Mouse (Mus musculus) left cerebral cortex, postnatal 36 days (tissue): Measurements from ENCODE around the gene Shisa4. TPM values are rescaled to one million over a fixed set of nuclear protein-coding genes. Genes with fewer than 3 reads are reported as not detected.

Source experiments
- DNase-seq, 2 experiments: peaks; one replicate each; pipeline ENCODE4 v3.0.0; 2021 to 2022; ENCODE audit warnings: low spot score in 2 of 2, mixed read lengths in 1 of 2
- intact Hi-C: fragments of 180-260 bp; cut with DNase I; formaldehyde crosslinking; loops from one replicate; pipeline ENCODE4 v1.15.1; 2025
- total RNA-seq, 2 experiments: library from RNA; stranded (reverse); gene quantifications; 2 replicates each; pipeline ENCODE4 v1.2.3; 2021

Shisa4 gene
- total RNA-seq, 2 experiments from 2014 or later: 170 to 221 TPM

GRCm38 (mm10) chr1:135368245-135368644, 6.8 kb downstream of the Shisa4 start:
- peak; percentile 88 for DNase-seq

GRCm38 (mm10) chr1:135367595-135367994, 7.4 kb downstream of the Shisa4 start:
- no peak for DNase-seq
- intact Hi-C loops: loop anchor here (5.0 kb wide), 2 partner anchors 85 to 215 kb away; partner anchors contain the start of gene Rnpep

More at GRCm38 (mm10) chr1:135368245-135368644, 6.8 kb downstream of the Shisa4 start:
- intact Hi-C loops: loop anchor here (2.0 to 5.0 kb wide), 5 partner anchors 55 to 216 kb away; partner anchors contain the start of genes Elf3, Rnpep and Timm17a

DNA sequence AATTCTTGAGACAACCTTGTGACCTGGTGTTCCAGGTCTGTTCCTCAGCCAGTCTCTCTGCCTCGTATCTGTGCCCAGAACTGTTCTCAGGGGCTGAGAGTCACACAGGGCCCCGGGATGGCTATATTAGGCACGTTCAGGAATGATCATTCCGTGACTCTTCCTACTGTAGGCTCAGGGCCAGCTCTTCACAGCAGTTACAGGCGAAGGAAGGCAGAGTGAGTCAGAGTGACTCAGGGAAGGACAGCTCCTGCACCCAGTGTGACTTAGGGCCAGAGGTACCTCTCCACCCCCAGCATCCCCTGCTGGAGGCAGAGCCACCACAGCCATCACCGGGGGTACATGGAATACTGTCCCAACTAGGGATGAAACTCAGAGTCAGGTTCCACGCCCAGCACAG, 8.0 kb downstream of the Shisa4 start:
- intact Hi-C loops: loop anchor here (5.0 kb wide), 2 partner anchors 85 to 215 kb away; partner anchors contain the start of gene Rnpep

DNA sequence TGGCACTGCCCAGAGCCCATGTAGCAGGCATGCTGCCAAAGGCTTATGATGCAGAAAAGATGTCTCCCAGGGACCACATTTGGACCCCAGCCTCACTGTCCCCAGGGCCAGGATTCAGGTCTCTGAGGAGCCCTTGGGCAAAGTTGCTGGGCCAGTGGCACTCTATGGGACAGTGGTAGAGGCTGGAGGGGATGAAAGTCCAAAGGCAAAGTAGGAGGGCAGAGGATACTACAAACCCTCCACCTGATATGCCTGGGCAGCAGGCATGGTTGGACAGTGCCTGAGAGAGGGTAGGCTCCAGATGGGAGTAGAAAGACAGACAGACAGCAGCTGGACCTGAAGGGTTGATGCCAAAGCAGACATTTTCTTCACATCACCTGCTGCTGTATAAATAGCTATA, 8.7 kb downstream of the Shisa4 start:
- intact Hi-C loops: loop anchor here (5.0 kb wide), 2 partner anchors 84 to 214 kb away; partner anchors contain the start of gene Rnpep
- no peak for DNase-seq

More for the DNA sequence above, 8.0 kb downstream of the Shisa4 start:
- DNase-seq: peak in 1 of 2 experiments; percentile 39

- intact Hi-C loops: no loop called here
Measured at GRCm38 (mm10) chr1:135363446-135363845, 11.6 kb downstream of the Shisa4 start.

GRCm38 (mm10) chr1:135362115-135362514, 12.9 kb downstream of the Shisa4 start:
- no peak for DNase-seq
- intact Hi-C loops: no loop called here

More at GRCm38 (mm10) chr1:135363446-135363845, 11.6 kb downstream of the Shisa4 start:
- DNase-seq: no peak

DNA sequence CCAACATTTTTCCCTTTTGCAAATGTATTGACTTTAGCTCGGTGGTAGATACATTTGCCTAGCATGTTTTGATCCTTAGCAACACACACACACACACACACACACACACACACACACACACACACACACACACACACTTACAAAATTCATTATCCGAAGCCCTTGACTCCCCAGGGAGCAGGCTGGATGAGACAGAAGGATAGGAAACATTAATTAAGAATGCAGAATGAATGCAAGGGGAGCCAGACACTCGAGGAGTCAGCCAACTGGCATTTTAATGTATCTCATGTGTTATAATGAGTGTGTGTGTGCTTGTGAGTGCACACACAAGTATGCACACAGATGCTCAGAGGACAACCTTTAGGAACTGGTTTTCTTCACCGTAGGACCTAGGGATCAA, 13.5 kb downstream of the Shisa4 start:
- intact Hi-C loops: no loop called here

GRCm38 (mm10) chr1:135359071-135359470, 16.0 kb downstream of the Shisa4 start:
- no peak for DNase-seq
- intact Hi-C loops: no loop called here

More for the DNA sequence above, 13.5 kb downstream of the Shisa4 start:
- DNase-seq: no peak

GRCm38 (mm10) chr1:135351953-135352352, 23.1 kb downstream of the Shisa4 start:
- DNase-seq: no peak
- intact Hi-C loops: no loop called here

DNA sequence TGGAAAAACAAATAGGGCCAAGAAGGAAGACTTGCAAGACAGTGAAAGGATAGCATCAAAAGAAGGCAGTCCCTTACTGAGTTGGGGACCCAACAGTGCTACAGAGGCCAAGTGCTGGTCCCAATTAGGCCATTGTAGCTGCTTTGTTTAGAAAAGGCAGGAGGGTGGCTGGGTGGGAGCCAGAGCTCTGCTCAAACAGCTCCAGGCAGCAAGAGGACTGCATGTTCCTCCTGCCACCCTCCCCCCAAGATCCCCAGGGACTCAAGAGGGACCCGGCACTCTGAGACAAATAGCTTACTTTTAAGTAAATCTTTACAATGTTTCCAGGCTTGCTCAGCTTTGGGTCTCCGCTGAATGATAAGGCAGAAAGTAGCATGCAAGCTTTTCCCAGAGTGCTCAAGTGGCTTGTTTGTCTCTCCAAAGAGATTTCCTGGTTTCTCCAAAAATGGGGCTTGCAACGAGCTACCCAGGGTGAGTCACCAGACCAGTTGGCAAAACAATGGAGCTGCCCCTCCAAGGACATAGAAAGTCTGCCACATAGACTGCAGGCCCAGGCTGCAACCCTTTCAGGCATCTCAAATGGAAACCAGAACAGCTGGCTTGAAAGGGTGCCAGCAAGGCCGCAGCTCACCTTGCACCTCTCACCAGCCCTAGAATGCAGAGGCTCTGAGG, 27.4 kb downstream of the Shisa4 start:
- DNase-seq: peak in 1 of 2 experiments; percentile 44
- intact Hi-C loops: no loop called here

DNA sequence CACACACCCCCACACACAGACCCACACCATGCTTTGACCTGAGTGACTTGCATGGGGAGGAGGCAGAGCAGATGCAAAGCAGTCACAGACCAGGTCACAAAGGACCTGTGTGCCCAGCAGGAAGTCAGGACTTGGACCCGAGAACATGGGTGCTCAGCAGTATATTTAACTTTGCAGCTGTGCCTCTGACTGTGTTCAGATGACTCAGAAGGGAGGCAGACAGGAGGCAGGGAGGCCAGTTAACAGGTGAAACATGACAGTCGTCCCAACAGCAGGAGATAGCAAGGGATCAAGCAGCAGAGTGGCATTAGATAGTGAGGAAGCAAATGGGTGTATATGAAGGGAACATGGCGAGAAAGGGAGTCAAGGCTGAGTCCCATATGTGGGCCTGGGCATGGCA, 28.1 kb downstream of the Shisa4 start:
- intact Hi-C loops: no loop called here
- no peak for DNase-seq

DNA sequence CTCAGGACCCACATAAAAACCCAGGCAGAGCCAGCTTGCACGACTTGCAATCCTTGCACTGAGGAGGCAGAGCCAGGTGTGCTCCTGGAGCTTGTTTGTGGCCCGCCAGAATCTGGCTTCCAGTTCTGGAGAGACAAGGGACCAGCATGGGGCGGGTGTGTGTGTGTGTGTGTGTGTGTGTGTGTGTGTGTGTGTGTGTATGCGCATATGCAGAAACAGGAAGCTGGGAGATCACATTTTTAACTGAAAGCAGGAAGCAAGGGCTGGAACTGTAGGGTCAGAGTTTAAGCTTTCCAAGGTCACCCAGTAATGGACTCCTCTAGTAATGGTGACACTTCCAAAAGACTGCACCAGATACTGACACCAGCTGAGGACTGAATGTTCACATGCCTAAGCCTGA, 31.0 kb downstream of the Shisa4 start:
- intact Hi-C loops: no loop called here
- no peak for DNase-seq

- no peak for DNase-seq
- intact Hi-C loops: no loop called here
Measured at GRCm38 (mm10) chr1:135341947-135342346, 33.1 kb downstream of the Shisa4 start.

GRCm38 (mm10) chr1:135330578-135330977, 44.5 kb downstream of the Shisa4 start:
- intact Hi-C loops: no loop called here
- DNase-seq: no peak

GRCm38 (mm10) chr1:135328368-135328767, 46.7 kb downstream of the Shisa4 start:
- intact Hi-C loops: no loop called here
- no peak for DNase-seq

DNA sequence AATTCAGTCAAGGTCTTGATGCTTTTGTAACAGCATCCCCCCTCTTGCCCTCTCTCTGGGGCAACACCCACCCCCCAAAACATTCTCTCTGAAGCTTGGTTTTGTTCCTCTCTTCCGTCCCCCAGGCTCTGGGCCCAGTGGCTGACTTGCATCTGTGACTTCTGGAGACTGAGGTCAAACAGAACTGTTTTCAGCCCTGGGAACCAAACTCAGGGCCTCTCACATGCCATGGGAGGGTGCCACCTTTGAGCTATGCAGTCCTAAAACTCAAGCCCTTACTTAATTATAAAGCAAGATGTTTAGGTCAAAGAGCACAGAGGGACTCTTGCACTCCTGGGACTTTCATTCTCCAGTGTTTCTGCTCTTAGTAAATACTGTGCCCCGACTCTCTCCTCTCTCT, 49.1 kb downstream of the Shisa4 start:
- no peak for DNase-seq
- intact Hi-C loops: no loop called here

DNA sequence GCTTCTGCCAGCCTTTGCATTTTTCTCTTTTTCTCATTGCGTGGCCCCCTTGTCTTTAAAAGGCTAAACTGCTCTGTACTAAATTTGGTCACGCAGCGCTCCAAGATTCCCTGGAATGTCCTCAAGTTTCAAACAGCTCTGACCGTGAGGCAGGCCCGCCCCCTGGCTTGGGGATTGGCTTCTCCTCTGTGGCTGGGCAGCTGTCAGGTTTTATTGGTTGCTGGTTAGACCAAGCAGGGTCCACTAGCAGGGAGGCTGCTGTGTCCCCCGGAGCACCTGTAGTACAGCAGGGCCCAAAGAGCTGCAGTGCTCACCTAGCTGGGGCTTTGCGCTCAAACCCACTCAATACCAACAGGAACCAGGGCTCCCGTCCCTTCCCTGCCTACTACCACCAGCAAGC, 50.5 kb downstream of the Shisa4 start, which contains the start of gene Lmod1:
Gene Lmod1 (plus strand): TSS at position 237 of the 400 bp plus-strand sequence.
- intact Hi-C loops: no loop called here
- no peak for DNase-seq

DNA sequence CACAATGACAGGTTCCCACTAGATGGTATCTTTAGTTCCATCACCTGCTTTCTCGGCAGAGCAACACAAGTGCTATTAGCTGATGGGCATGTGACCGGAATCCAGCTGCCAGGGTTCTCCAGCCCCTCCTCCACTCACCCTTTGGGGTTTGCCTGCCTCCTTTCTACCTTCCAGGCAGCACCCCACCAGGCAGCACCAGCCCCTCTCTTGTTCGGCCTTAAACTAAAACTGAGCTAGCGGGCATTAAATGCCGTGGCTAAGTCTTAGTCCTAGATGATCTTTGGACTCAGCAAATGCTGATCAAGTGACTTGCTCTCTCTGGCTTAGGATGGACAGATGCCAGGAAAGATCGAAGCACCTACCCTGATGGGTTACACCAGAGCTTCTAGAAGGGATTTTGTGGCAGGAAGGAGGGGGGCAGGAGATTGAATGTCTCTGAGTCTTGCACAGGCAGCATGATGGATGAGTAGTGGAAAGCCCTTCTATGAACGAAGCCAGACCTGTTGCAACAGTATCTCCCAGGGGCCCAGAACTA, 51.6 kb downstream of the Shisa4 start:
- intact Hi-C loops: no loop called here
- no peak for DNase-seq
